Comparison of ENCODE assay signal across 8 mouse cellular contexts in the genomic region with DNA sequence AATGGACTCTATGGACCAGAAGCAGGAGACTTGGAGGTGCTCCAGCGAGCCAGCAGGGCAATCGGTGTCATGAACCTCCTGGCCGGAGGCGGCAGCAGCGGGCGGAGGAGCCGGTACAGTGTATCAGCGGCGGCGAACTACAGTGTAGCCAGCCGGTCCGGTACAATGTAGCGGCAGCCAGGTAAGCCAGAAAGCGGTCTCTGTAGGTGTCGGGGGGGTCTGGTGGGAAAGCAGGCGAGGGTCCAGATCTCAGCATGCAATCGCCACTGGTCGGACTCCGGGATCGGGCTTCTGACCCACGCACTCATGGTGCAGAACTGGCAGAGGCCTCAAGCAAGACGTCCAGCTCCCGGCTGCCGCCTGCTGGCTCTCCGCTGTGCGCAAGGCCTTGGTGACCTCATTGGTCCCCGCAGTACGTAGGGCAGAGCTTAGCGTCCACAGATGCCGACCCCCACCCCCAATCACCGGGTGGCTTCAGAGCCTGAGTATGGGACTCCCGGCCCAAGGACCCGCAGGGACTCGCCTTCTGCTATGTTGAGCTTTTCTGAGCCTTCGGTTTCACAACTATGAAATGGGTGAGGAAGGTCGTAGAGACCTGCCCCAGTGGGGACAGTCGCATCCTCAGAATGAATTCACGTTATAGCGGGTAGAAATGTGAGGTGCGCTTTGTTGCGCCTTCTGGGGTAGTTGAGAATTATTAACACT. TPM values are rescaled to one million over a fixed set of nuclear protein-coding genes. Genes with fewer than 3 reads are reported as not detected.
A peak's percentile ranks its signal among the peaks of the same experiment; 100 is the strongest.
DNase-seq lines count a peak whose midpoint lies in the region; ATAC-seq and TF ChIP-seq lines count a peak whose summit lies in the region.

No protein-coding gene starts in this region.

- peak; percentile 85 for DNase-seq in c-Kit-positive CD71-positive TER-119-positive erythroid progenitor cells, embryonic 14.5 days (ENCODE audit: low spot score)
- DNase-seq in heart, postnatal 0 days (ENCODE audit: low spot score) = peak; percentile 89
- DNase-seq in kidney, postnatal 4 days = peak; percentile 97 to 98

- ATAC-seq in forebrain, embryonic 12.5 days (ENCODE audit: low FRiP score) = peak; percentile 93
- peak; percentile 94 for ATAC-seq in heart, postnatal 0 days (ENCODE audit: insufficient read depth, low read depth)
- ATAC-seq in liver, embryonic 16.5 days (ENCODE audit: low read depth) = peak; percentile 92
- peak; percentile 95 for ATAC-seq in neural tube, embryonic 13.5 days (ENCODE audit: low read depth)

- TF ChIP-seq CTCF in E14TG2a.4 (conservative IDR thresholded peaks at IDR 0.05; ENCODE audit: low read length) = peak; percentile 54
- peak; percentile 56 for TF ChIP-seq CTCF in heart, postnatal 0 days (IDR thresholded peaks at IDR 0.05; ENCODE audit: low read depth)
- peak; percentile 56 for TF ChIP-seq CTCF in testis, adult 2 months (IDR thresholded peaks at IDR 0.05; ENCODE audit: control insufficient read depth, insufficient read depth, insufficient replicate concordance, low read depth, low read length)

- no peaks in the 10 kb centered on the region for H3K9me3 ChIP-seq in E14TG2a.4 (ENCODE audit: low read length)
- H3K9me3 ChIP-seq in forebrain, embryonic 12.5 days = no peaks in the 10 kb centered on the region
- no peaks in the 10 kb centered on the region for H3K9me3 ChIP-seq in heart, postnatal 0 days (replicated peaks; ENCODE audit: control insufficient read depth, low read length)
- H3K9me3 ChIP-seq in liver, embryonic 16.5 days (replicated peaks; ENCODE audit: control insufficient read depth, low read length) = no peaks in the 10 kb centered on the region
- no peaks in the 10 kb centered on the region for H3K9me3 ChIP-seq in neural tube, embryonic 13.5 days

- no peaks in the 10 kb centered on the region for H3K27me3 ChIP-seq in E14TG2a.4 (ENCODE audit: insufficient read depth, low read length)
- 0 out of 2 replicates have a peak, but pooled peaks cover 5% of the 10 kb centered on the region for H3K27me3 ChIP-seq in forebrain, embryonic 12.5 days
- no peaks in the 10 kb centered on the region for H3K27me3 ChIP-seq in heart, postnatal 0 days (ENCODE audit: control insufficient read depth, insufficient read depth, low read length)
- no peaks in the 10 kb centered on the region for H3K27me3 ChIP-seq in liver, embryonic 16.5 days (ENCODE audit: control insufficient read depth, insufficient read depth, low read depth, low read length)
- no peaks in the 10 kb centered on the region for H3K27me3 ChIP-seq in neural tube, embryonic 13.5 days
- no peaks in the 10 kb centered on the region for H3K27me3 ChIP-seq in testis, adult 2 months (ENCODE audit: control insufficient read depth, insufficient read depth, low read length)

- peak overlapping the region; percentile 72 for H3K4me2 ChIP-seq in forebrain, embryonic 12.5 days
- H3K4me2 ChIP-seq in heart, postnatal 0 days (ENCODE audit: low read depth, low read length) = peak overlapping the region; percentile 62
- H3K4me2 ChIP-seq in liver, embryonic 16.5 days (ENCODE audit: low read depth, low read length) = peak overlapping the region; percentile 85
- peak overlapping the region; percentile 67 for H3K4me2 ChIP-seq in neural tube, embryonic 13.5 days

- 1% methylated on average over 41 of the region's 41 CpGs for WGBS in forebrain, embryonic 12.5 days
- WGBS in heart, postnatal 0 days = 1% methylated on average over 41 of the region's 41 CpGs
- under 1% methylated on average over 41 of the region's 41 CpGs for WGBS in liver, embryonic 16.5 days (ENCODE audit: insufficient replicate concordance)
- WGBS in neural tube, embryonic 13.5 days = under 1% methylated on average over 41 of the region's 41 CpGs

- peak overlapping the region; percentile 66; the same call in 1 of the 2 replicates for H3K27ac ChIP-seq in forebrain, embryonic 12.5 days
- peak overlapping the region; percentile 76 for H3K27ac ChIP-seq in heart, postnatal 0 days (ENCODE audit: low read depth)
- H3K27ac ChIP-seq in liver, embryonic 16.5 days (ENCODE audit: low read length) = peak overlapping the region; percentile 52
- peak overlapping the region; percentile 70 for H3K27ac ChIP-seq in neural tube, embryonic 13.5 days (replicated peaks)
- peak overlapping the region; percentile 91 for H3K27ac ChIP-seq in testis, adult 2 months (ENCODE audit: control insufficient read depth, insufficient read depth, low read depth, low read length)

- TF ChIP-seq POLR2A in testis, adult 2 months (IDR thresholded peaks at IDR 0.05; ENCODE audit: control insufficient read depth, low read depth, low read length) = peak; percentile 34

- H3K4me1 ChIP-seq in E14TG2a.4 (replicated peaks; ENCODE audit: low read depth, low read length) = peaks cover 47% of the 10 kb centered on the region
- H3K4me1 ChIP-seq in forebrain, embryonic 12.5 days = peaks cover 9% of the 10 kb centered on the region
- H3K4me1 ChIP-seq in heart, postnatal 0 days (ENCODE audit: control insufficient read depth, insufficient read depth) = peaks cover 21% of the 10 kb centered on the region
- peaks cover 11% of the 10 kb centered on the region for H3K4me1 ChIP-seq in liver, embryonic 16.5 days (ENCODE audit: control insufficient read depth, low read depth, low read length)
- H3K4me1 ChIP-seq in neural tube, embryonic 13.5 days (replicated peaks) = peaks cover 12% of the 10 kb centered on the region
- H3K4me1 ChIP-seq in testis, adult 2 months (ENCODE audit: control insufficient read depth, insufficient read depth, low read length) = peaks cover 12% of the 10 kb centered on the region

- H3K9ac ChIP-seq in forebrain, embryonic 12.5 days = peak overlapping the region; percentile 75
- H3K9ac ChIP-seq in heart, postnatal 0 days (replicated peaks; ENCODE audit: low read depth, low read length) = peak overlapping the region; percentile 73
- peak overlapping the region; percentile 80 for H3K9ac ChIP-seq in liver, embryonic 16.5 days (ENCODE audit: low read depth, low read length)
- peak overlapping the region; percentile 83 for H3K9ac ChIP-seq in neural tube, embryonic 13.5 days

- H3K36me3 ChIP-seq in E14TG2a.4 (ENCODE audit: insufficient read depth, low read length) = no peaks in the 10 kb centered on the region
- H3K36me3 ChIP-seq in forebrain, embryonic 12.5 days (replicated peaks) = no peaks in the 10 kb centered on the region
- no peaks in the 10 kb centered on the region for H3K36me3 ChIP-seq in heart, postnatal 0 days (replicated peaks; ENCODE audit: control insufficient read depth, insufficient read depth, low read length)
- no peaks in the 10 kb centered on the region for H3K36me3 ChIP-seq in liver, embryonic 16.5 days (ENCODE audit: control insufficient read depth, insufficient read depth)
- H3K36me3 ChIP-seq in neural tube, embryonic 13.5 days = peaks cover 22% of the 10 kb centered on the region
- no peaks in the 10 kb centered on the region for H3K36me3 ChIP-seq in testis, adult 2 months (ENCODE audit: control insufficient read depth, insufficient read depth, low read length)

- H3K4me3 ChIP-seq in E14TG2a.4 (replicated peaks; ENCODE audit: low read length) = peak overlapping the region; percentile 86
- H3K4me3 ChIP-seq in forebrain, embryonic 12.5 days (replicated peaks) = peak overlapping the region; percentile 72
- H3K4me3 ChIP-seq in heart, postnatal 0 days (ENCODE audit: low read depth, low read length) = peak overlapping the region; percentile 73
- peak overlapping the region; percentile 77 for H3K4me3 ChIP-seq in liver, embryonic 16.5 days (ENCODE audit: low read depth, low read length)
- peak overlapping the region; percentile 54 for H3K4me3 ChIP-seq in neural tube, embryonic 13.5 days
- peak overlapping the region; percentile 94 for H3K4me3 ChIP-seq in testis, adult 2 months (ENCODE audit: control insufficient read depth, low read depth, low read length)

- TF ChIP-seq EP300 in heart, postnatal 0 days (IDR thresholded peaks at IDR 0.05; ENCODE audit: low read depth) = no peak

RNA-seq across cellular contexts. Expression of gene Def8, which starts 19.7 kb away (rescaled TPM):
- polyA plus RNA-seq in forebrain, embryonic 12.5 days (2016; fragmentation: Nextera tagmentation; extraction: Ambion mirVana) = 42.9 and 46.6 TPM in 2 replicates
- total RNA-seq in heart, postnatal 0 days (2014; rRNA removed; ENCODE audit: low replicate concordance) = 35.6 and 91.5 TPM in 2 replicates
- polyA plus RNA-seq in heart, postnatal 0 days (2015; fragmentation: Nextera tagmentation; extraction: Ambion mirVana) = 28.3 and 30.9 TPM in 2 replicates
- 9.9 and 11.3 TPM in 2 replicates for polyA plus RNA-seq in liver, embryonic 16.5 days (2015; fragmentation: Nextera tagmentation; extraction: Ambion mirVana)
- 43.3 and 44.5 TPM in 2 replicates for polyA plus RNA-seq in neural tube, embryonic 13.5 days (2015; fragmentation: Nextera tagmentation; extraction: Ambion mirVana)
- polyA plus RNA-seq in testis, adult 2 months (2012; rRNA removed) = 3.5 and 3.7 TPM in 2 replicates

RNA-seq across cellular contexts. Expression of gene Tubb3, which starts 31.8 kb away (rescaled TPM):
- polyA plus RNA-seq in forebrain, embryonic 12.5 days (2016; fragmentation: Nextera tagmentation; extraction: Ambion mirVana) = 827 and 897 TPM in 2 replicates
- 1.8 and 6.1 TPM in 2 replicates for total RNA-seq in heart, postnatal 0 days (2014; rRNA removed; ENCODE audit: low replicate concordance)
- polyA plus RNA-seq in heart, postnatal 0 days (2015; fragmentation: Nextera tagmentation; extraction: Ambion mirVana) = 0.40 and 1.3 TPM in 2 replicates
- polyA plus RNA-seq in liver, embryonic 16.5 days (2015; fragmentation: Nextera tagmentation; extraction: Ambion mirVana) = 0.35 and 0.64 TPM in 2 replicates
- polyA plus RNA-seq in neural tube, embryonic 13.5 days (2015; fragmentation: Nextera tagmentation; extraction: Ambion mirVana) = 1,543 and 1,658 TPM in 2 replicates
- polyA plus RNA-seq in testis, adult 2 months (2012; rRNA removed) = 43.5 and 48.7 TPM in 2 replicates

RNA-seq across cellular contexts. Expression of gene Afg3l1, which starts 34.7 kb away (rescaled TPM):
- 69.7 and 71.1 TPM in 2 replicates for polyA plus RNA-seq in forebrain, embryonic 12.5 days (2016; fragmentation: Nextera tagmentation; extraction: Ambion mirVana)
- 16.7 and 31.6 TPM in 2 replicates for total RNA-seq in heart, postnatal 0 days (2014; rRNA removed; ENCODE audit: low replicate concordance)
- polyA plus RNA-seq in heart, postnatal 0 days (2015; fragmentation: Nextera tagmentation; extraction: Ambion mirVana) = 39.9 and 41.2 TPM in 2 replicates
- 21.9 and 24.0 TPM in 2 replicates for polyA plus RNA-seq in liver, embryonic 16.5 days (2015; fragmentation: Nextera tagmentation; extraction: Ambion mirVana)
- polyA plus RNA-seq in neural tube, embryonic 13.5 days (2015; fragmentation: Nextera tagmentation; extraction: Ambion mirVana) = 50.8 and 54.0 TPM in 2 replicates
- 29.5 and 30.4 TPM in 2 replicates for polyA plus RNA-seq in testis, adult 2 months (2012; rRNA removed)

RNA-seq across cellular contexts. Expression of gene Mc1r, which starts 36.1 kb away (rescaled TPM):
- 0.13 and 0.14 TPM in 2 replicates for polyA plus RNA-seq in forebrain, embryonic 12.5 days (2016; fragmentation: Nextera tagmentation; extraction: Ambion mirVana)
- total RNA-seq in heart, postnatal 0 days (2014; rRNA removed; ENCODE audit: low replicate concordance) = not detected in 2 replicates
- polyA plus RNA-seq in heart, postnatal 0 days (2015; fragmentation: Nextera tagmentation; extraction: Ambion mirVana) = not detected in 2 replicates
- not detected in 2 replicates for polyA plus RNA-seq in liver, embryonic 16.5 days (2015; fragmentation: Nextera tagmentation; extraction: Ambion mirVana)
- 0.21 and 0.22 TPM in 2 replicates for polyA plus RNA-seq in neural tube, embryonic 13.5 days (2015; fragmentation: Nextera tagmentation; extraction: Ambion mirVana)
- polyA plus RNA-seq in testis, adult 2 months (2012; rRNA removed) = 0.02 and 0.15 TPM in 2 replicates

Comparison
In these comparisons a context has a peak if more than half of its experiments do, and no peak if none do; other contexts are left out.
1. Peak in every context shown above with its lines: DNase-seq, ATAC-seq, H3K4me3 ChIP-seq and H3K27ac ChIP-seq.
2. RNA of gene Tubb3, which starts 31.8 kb away (polyA plus RNA-seq): 1,543 to 1,658 TPM in neural tube, embryonic 13.5 days, 827 to 897 TPM in forebrain, embryonic 12.5 days and 43.5 to 48.7 TPM in testis, adult 2 months; 0.35 to 0.64 TPM in liver, embryonic 16.5 days and 0.40 to 1.3 TPM in heart, postnatal 0 days; every median in the first group is over 10 times any median in the second.